Mouse (Mus musculus): Measurements from ENCODE around the gene Marveld3. TPM values are rescaled to one million over a fixed set of nuclear protein-coding genes. Genes with fewer than 3 reads are reported as not detected.
A peak's percentile ranks its signal among the peaks of the same experiment; 100 is the strongest.

Marveld3 gene
- polyA plus RNA-seq, 1 experiment from 2014 or later = 0.73 TPM

DNA sequence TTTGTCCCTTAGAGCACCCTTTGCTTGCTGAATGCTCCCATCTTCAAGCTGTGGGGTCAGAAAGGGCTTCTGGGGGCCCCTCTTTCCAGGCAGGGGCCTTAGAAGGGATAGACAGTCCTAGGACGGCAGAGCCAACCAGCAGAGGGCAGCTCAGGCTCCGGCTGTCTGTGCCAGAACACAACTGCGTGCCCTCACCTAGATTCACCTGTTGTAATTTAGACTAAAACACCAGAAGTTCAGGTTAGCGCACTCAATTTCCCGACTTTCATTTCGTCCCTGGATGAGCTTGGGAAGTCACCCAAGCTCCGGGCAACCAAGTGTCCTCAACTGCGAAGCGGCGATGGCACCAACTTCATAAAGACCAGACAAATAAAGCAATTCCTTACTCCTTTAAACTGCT is 6.8 kb upstream of the Marveld3 start:
- no peak for DNase-seq (ENCODE audit: low spot score)

DNA sequence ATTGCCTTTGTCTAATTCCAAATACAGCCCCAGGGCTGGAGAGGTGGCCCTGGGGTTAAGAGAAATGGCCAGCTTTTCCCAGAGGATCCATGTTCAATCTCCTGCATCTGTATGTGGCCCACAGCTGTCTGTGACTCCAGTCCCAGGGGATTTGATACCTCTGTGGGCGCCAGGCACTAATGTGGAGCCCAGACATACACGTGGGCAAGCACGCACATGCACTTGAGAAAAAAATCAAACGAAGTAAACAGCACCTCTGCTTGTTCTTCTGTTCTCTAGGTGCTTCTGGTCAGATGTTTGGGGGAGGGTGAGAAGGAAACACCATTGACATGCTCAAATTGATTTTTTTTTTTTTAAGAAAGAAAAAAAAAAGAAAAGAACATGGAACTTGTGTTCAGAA is 2.1 kb upstream of the Marveld3 start:
- DNase-seq (ENCODE audit: low spot score) = no peak

DNA sequence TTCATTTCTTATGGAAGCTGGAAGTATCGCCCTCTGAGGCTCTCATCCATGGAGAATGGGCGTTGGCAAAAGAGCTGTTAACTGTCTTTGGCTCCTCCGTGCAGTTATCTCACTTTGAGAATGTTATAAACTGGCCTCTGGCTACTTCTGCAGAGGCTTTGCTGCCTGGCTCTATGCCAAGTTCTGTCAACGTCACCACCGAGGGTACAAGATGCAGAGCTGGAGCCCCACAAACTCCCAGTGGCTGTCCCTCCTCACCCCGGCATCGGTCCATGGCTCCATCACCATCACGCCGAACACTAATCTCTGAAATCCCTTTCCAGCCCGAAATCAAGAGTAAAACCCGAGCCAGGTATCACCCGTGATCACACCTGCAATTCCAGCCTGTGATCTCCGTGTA is 1.4 kb upstream of the Marveld3 start:
- no peak for DNase-seq (ENCODE audit: low spot score)

DNA sequence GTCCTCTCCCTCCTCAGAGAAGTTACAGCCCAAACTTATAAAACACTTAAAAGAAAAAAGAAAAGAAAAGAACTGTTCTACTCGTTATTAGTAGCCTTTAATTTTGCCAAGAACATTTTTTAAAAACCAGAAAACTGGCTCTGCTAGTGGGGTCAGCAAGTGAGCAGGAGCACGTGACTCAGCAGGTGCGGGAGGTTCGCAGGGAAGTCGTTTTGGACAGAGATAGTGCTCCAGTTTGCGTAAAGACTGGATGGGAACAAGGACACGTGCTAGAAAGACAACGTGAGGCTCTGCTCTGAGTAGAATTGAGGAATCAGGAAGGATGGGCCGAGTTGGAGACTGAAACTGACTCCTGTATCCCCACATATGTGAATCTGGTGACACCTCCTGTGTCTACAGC is 893 bp upstream of the Marveld3 start:
- DNase-seq (ENCODE audit: low spot score) = no peak

DNA sequence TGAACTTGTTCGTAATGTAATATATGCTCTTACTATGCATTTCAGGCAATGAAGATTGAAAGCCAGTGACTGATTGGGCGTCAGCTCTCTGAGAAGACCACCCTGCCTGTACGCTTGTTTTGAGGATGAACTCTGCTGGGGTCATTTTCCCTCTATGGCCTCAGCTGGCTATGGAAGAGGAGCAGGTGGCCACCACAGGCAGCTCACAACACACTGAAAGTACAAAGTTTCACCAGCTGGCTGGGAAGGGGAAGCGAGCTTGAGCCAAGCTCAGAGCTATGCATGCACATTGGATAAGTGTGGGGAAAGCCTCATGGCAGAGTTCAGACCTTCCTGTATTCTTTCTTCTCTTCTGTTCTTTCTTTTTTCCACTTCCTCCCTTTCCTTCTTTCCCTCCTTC is 2.9 kb downstream of the Marveld3 start:
- no peak for DNase-seq (ENCODE audit: low spot score)

DNA sequence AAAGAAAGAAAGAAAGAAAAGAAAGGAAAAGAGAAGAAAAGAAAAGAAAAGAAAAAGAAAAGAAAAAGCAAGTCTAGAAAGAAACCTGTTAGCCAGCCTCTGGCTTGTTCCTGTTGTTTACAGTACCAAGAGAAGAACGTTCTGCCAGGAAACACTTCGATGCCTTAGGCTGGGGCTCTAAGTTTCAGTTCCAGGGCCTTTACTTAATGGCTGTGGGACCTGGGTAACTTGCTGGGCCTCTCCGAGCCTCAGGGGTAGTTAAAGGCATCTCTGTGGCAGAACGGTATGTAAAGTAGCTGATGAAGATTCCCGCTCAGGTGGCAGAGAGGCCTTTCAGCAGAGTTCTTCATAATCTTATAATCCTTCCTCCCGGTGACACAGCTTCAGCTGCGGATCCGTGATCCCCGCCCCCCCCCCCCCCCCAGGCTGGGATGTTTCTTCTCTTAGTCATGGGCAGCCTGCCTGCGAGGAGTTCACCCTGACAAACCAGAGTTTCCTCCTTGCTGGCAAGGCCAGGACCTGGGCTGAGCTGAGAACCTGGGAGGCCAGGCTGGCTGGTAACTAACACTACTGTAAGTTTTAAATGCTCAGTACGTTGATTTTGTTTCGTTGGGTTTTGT is 3.9 kb downstream of the Marveld3 start:
- DNase-seq (ENCODE audit: low spot score) = no peak

DNA sequence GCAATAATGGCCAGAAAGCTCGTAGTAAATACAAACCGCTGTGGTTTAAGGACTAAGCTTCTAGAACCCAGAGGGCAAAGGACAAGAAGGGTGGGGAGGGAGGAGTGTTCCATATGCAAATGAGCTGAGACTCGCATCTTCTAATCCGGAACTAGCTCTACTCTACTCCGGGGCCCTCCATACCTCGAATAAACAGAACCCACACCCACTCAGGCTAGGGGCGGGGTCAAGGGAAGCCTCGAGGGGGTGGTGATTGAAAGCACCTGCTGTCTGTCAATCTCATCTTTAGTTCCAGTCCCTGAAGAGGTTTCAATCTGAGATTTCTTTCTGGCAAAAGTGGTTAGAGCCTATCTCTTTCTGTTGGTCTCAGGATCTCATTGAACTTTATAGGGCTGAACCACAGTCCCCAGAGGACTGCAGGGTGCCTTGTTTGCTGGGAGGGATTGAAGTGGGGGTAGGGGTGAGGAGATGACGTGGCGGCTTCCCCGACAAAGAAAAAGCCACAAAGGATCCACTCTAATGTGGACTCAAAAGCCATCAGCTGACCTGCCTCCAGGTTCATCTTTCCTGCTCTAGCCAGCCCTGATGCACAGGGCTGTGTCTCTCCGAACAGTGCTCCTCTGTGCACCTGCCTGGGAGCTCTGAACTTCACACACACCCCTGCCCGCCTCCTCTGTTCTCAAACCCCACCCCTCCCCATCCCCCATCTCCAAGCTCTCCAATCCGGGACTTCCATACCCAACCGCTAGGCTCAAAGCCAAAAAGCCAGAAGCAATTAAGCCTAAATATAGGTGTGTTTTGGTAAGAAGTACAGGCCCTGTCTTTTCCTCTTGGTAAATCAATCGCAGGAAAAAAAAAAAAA is 4.6 kb downstream of the Marveld3 start:
- peak; percentile 32 for DNase-seq (ENCODE audit: low spot score)

DNA sequence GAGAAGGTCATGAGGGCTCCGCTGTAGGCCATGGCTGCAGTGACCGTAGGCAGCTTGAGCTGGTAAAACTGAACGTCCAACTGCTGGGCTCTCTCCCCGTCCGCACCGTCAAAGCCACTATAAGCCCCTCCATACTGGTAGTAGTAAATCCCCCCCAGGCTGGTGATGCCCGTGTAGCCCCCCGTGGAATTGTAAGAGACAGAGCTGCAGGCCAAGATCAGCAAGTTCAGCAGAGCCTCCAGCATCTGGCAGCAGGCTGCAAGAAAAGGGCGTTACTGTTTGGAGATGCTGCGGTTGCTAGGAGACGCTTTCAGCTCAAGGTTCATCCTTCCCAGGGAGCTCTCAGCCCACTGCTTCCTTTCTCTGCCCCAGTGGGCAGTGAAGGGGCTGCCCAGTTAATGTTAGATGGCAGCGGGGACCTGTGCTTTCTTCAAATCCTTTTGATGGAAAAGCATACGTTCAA is 7.5 kb downstream of the Marveld3 start:
- DNase-seq (ENCODE audit: low spot score) = no peak

DNA sequence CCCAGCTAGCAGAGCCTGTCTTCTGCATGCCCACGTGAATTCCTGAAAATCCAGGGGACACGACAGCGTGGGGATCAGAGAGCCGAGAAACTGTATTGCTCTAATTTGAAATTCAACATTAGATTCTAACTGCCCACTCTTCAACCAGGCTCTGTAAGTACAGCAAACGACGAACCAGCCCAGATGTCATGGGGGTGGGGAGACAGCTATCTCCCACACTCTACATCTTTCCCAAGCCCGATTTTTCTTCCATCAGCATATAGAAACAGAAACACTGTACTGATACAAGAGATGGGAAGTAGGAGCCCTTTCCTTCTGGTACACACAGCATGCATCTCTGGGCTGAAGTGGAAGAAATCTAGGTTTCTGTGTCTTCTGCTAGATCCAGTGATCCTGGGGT is 9.8 kb downstream of the Marveld3 start:
- DNase-seq (ENCODE audit: low spot score) = no peak

DNA sequence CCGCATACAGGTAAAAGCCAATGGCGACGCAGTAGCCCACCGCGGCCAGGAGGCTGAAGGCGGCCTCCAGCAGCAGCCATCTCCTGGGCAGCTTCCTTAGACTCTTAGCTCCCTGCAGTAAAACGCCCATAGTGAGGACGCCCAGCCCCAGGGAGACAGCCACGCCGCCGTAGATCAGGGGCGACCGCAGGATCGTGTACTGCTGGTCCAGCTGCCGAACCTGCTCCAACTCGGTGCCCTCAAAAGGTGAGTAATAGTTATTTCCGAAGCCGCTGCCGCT is 13.8 kb downstream of the Marveld3 start:
- no peak for DNase-seq (ENCODE audit: low spot score)

DNA sequence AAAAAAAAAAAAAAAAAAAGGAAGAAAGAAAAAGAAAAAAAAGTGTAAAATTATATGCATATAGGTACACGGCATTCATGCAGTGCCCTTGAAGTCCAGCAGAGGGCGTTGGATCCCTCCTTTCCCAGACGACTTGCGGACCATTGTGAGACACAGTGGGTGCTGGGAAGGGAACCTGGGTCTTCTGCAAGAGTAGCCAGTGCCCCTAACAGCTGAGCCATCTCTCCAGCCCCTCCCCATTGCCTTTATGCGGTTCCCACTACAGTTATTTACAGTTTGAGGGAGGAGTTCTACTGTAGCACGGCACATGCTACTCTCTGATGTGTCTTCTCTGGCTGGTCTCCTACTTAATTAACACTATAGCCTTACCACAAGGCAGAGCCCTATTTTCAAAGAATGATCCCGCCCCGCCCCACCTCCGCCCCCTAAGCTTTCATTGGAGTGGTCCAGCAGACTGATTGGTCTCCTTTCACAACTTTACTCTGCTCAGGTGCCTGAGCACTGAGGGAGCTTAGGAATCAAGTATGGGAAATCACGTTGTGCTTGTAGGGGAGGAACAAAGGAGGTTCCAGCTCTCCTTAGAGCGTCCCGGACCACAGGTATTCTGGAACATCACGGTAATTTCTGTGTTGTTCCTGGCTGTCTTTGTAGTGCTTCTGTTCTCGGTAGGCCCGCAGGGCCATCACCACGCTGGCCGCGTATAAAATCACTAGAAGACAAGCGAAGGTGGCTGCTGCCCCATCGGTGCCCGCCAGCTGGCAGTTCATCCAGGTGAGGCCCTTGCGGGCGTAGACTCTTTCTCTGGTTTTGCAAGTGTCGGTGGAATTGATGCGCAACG is 14.3 kb downstream of the Marveld3 start:
- peak; percentile 28 for DNase-seq (ENCODE audit: low spot score)

DNA sequence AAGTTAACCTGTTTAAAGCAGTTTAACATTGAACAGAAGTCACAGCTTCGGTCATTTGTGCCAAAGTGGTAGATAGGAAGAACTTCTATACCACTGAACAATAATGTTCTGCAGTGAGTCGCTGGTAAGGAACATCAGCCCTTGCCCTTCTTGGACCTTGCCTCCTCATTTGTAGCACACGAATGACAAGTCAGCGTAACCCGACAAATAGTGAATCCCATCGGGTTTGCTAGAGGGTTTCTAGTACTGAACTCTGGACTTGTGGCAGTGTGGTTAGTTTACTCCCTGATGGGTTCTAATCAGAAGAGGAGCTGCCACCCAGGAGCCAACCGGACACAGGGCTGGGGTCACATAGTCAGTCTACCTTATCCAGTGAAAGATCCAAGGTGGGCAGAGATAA is 15.7 kb downstream of the Marveld3 start:
- no peak for DNase-seq (ENCODE audit: low spot score)

DNA sequence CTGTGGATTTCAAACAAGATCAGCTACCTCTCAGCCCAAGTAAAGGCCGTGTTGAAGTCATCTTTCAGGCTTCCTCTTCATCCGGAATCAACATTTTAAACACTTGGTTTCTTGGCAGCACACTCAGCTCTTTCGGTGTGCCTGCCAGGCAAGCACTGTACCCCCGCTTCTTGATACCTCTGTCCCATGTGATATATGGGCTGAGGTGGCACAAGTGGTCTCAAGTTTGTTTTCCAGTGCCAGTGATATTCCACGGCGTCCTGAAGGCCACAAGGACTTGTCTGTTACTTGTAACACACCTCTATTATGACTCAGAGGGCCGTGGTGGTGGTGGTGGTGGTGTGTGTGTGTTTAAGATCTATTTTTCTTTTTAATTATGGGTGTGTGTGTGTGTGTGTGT is 16.3 kb downstream of the Marveld3 start:
- DNase-seq (ENCODE audit: low spot score) = no peak

DNA sequence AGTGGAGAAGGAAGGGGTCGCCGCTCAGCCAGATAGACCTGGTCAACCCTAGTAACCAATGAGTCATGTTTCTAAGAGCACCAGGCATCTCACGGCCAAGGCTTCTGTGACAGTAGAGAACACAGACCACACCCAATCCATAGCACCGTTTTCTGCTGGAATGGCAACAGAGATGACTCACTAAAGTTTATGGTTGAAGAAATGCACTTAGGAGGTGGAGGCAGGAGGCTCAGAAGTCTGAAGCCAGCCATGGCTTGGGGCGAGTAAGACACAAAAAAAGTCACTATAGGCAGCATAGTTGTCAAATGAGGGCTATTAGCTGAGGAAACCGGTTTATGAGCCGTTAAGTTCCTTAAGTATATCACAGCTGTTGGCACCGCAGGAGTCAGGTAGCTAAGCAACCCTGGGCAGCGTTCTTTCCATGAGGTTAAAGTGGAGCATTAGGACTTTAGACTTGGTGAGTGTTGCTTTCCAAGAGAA is 16.8 kb downstream of the Marveld3 start:
- no peak for DNase-seq (ENCODE audit: low spot score)

DNA sequence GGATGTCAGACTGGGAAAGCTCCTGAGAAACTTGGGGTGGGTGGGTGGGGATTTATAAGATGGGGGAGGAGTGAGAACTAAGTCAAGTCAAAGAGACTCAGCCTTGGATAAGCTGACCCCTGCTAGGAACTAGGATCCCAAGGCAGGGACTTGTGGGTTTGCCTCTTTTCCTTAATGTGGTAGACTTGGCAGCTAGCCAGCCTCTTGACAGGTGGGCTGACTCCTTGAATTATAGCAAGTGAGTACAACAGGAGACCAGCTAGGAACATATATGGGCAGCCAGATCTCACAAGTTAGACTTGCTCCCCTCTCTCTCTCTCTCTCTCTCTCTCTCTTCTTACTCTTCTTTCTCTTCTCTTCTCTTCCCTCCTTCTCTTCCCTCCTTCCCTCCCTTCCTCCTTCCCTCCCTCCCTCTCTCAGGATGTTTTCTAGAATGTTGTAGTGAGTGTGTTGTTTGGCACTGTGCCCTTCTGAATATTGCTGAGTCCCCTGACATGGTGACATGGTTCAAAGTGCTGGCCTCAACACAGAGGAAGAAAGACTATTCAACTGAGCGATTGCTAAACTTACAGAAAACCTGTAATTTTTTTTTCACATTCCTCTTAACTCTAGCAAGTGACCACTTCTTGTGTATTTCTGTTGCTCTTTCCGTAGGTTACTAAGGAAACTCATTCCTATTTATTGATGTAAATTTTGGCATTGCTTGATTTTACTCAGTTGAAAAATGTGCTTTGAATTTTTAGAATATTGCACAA is 20.2 kb downstream of the Marveld3 start:
- no peak for DNase-seq (ENCODE audit: low spot score)

DNA sequence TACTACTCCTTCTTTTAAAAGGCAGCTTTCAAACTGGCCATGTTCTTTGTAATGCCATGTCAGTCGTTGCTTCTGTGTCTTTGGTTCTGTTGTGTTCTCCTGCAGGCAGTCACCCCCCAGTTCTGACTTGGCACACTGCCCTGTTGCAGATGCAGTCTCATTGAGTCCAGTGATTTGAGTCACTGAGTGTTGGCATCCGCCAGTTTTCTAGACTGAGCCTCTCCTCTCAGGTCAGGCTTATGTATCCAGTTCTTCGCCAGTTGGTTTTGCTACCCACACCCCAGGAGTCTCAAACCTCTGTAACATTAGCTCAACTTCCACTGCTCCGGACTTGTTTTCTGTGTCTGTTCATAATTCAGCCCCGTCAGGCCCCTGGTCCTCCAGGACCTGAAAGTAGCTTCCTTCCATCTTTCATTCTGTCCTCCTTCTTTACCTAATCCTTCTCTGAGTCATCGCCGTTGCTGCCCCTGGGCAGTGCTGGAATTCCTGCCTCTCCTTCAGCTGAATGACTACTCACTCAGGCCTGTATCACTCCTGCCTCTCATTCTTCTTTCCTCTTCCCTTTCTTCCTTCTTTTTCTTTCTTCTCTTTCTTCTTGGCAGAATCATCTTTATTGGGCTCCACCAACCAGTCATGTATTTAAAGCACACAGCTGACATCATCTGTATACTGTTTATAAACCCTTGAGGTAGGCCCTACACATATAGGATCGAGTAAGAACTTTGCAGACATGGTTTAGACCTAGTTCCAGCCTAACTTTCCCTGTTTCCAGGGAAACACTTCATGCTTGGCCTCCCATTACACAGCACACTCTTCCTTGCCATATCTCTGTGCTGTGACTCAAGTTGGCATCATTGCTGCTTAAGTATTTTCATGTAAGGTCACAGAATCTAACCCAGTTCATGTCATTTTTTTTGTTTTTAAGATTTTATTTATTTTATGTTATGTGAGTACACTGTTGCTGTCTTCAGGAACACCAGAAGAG is 41.3 kb downstream of the Marveld3 start:
- DNase-seq (ENCODE audit: low spot score) = no peak

DNA sequence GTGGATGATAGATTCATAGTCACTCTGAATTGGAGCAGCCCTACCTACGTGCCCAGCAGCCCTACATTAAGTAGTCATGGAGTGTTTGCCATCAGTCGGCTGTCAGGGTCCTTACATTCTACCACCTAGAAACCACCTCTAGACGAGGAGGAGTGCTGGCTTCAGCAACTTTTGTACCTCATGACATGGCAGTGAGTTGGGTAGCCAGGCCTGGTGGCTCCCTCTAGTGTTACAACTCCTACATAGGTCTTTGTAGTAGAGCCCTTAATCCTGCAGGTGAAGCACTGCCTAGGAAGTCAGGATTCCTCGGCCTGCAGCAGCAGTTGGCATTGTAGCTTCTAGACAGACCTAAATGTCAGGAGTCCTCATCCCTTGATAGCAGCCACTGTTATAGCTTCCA is 44.7 kb downstream of the Marveld3 start:
- DNase-seq (ENCODE audit: low spot score) = peak; percentile 65

DNA sequence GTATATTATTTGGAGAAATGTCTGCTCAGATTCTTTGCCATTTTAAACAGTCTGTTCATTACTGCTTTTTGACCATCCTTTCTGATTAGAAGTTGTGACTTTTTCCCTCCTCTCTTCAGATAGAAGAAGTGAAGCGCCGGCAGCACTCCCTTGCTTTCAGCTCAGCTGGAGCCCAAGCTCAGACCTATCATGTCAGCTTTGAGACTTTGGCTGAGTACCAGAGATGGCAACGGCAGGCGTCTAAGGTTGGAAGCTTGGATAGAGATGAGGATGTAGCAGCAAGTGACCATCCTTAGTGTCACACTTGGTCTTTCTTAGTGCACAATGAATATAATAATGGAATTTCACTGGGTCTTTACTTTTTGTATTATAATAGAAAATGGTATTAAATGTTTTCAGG is 54.6 kb downstream of the Marveld3 start:
- no peak for DNase-seq (ENCODE audit: low spot score)

DNA sequence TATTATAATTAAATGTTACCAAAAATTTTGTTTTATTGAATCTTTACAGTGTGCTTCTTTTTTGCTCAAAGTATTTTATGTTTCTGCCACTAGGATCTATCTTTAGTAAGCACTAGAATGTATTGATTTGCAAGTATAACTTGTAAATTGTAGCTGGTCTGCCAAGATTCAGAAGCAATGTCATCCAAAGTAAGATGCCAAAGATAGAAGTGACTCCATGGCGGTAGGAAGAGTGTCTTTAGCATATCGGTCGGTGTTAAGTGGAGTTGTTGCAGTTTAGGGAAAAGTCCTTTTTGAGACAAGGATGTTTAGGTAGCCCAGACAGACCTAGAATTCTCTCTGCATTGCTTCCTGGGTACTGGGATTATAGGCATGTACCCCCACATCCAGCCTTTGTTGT is 55.1 kb downstream of the Marveld3 start:
- DNase-seq (ENCODE audit: low spot score) = no peak

All from thymus, postnatal 0 days (tissue).